Mouse (Mus musculus): Measurements from ENCODE around the gene Maml3. TPM values are rescaled to one million over a fixed set of nuclear protein-coding genes. Genes with fewer than 3 reads are reported as not detected.

Maml3 gene
- polyA plus RNA-seq, 1 experiment from 2014 or later = 4.1 TPM

DNA sequence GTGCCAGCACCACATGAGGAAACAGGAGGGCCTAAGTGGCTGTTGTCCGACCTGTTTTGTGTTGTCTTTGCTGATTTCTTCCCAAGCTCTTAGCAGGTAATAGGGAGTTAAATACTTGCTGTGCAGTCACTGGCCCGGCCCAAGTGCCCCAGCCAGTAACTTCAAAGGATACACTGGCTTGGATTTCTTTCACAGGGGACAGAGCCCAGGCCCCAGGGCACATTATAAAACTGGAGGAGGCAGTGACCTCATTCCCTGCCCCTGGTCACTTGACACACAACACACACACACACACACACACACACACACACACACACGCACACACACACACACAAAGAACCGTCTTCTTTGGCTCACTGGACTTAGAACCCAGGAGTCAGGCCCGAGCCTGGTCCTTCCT is 67.6 kb downstream of the Maml3 start:
- no peak overlapping the region for H3K9ac ChIP-seq
- H3K27me3 ChIP-seq (replicated peaks) = no peaks in the 10 kb centered on the region
- H3K36me3 ChIP-seq = no peaks in the 10 kb centered on the region
- 57% methylated on average over 5 of the region's 5 CpGs for WGBS
- H3K4me1 ChIP-seq (replicated peaks) = peaks cover 21% of the 10 kb centered on the region
- no peak overlapping the region for H3K4me2 ChIP-seq (replicated peaks)
- no peak for ATAC-seq
- no peak overlapping the region for H3K4me3 ChIP-seq (replicated peaks)
- H3K27ac ChIP-seq = no peak overlapping the region
- H3K9me3 ChIP-seq = no peaks in the 10 kb centered on the region

DNA sequence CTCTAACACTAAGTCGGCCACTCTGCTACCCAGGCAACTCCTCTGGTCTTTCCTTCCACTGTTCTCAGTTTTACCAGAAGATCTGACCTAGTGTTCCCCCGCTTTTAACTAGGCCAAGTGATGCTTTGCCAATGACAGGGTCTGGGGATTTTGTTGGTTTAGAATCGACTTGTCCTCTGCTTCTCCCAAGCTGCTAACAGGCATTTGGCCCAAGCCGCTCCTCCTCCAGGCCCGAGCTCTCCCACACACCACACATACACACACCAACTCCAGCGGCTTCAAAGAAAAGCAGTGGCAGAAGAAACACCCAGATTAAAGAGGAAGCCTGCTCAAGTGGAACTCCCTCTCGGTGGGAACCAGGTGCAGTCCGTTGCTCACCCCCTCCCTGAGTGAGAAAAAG is 69.5 kb downstream of the Maml3 start:
- no peak overlapping the region for H3K4me3 ChIP-seq (replicated peaks)
- WGBS = 38% methylated on average over 8 of the region's 8 CpGs
- no peak overlapping the region for H3K9ac ChIP-seq
- H3K27me3 ChIP-seq (replicated peaks) = no peaks in the 10 kb centered on the region
- no peak for ATAC-seq
- no peak overlapping the region for H3K4me2 ChIP-seq (replicated peaks)
- H3K4me1 ChIP-seq (replicated peaks) = peaks cover 25% of the 10 kb centered on the region
- peak overlapping the region; percentile 87 for H3K27ac ChIP-seq
- H3K36me3 ChIP-seq = no peaks in the 10 kb centered on the region
- no peaks in the 10 kb centered on the region for H3K9me3 ChIP-seq

DNA sequence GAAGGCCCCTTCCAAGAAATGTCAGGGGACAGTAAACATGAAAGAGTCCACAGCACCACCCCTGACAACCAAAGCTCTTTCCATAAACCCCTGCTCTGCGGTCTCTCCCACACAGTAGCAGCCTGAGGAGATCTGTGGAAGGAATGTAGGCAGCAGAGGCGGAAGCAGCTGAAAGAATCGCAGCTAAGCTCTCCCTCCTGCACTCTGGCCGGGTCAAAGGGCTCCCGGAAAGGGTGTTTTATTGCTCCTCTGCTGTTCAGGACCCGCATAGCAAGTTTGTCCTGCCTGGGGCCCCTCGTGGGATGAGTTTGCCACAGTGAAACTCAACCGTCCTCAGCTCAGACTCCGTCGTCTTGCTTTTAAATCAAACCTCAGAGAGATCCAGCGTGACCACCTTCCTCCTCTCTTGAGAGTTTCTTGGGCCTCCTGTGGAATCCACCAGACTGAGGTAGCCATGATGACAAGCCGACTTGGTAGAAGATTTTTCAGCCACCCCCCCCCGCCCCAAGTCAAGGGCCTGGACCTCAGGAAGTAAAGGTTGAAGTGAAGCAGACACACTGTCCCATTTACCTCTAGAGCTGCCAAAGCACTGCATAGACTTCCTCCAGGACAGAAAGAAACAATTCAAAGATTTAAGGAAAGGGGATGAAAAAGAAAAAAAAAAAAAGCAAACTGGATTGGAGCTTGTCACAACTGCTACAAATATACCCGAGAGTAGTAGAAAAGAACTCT is 70.9 kb downstream of the Maml3 start:
- Histone ChIP-seq H3K36me3 (no peaks in the 10 kb centered on the region), H3K9ac (no peak overlapping the region; the same call in 1 of the 2 replicates), H3K27me3 (replicated peaks) (no peaks in the 10 kb centered on the region), H3K27ac (peak overlapping the region; percentile 87), H3K4me3 (replicated peaks) (no peak overlapping the region), H3K9me3 (no peaks in the 10 kb centered on the region), H3K4me2 (replicated peaks) (peak overlapping the region; percentile 42), H3K4me1 (replicated peaks) (peaks cover 30% of the 10 kb centered on the region)
- WGBS = 17% methylated on average over 14 of the region's 14 CpGs
- peak; percentile 92 for ATAC-seq

DNA sequence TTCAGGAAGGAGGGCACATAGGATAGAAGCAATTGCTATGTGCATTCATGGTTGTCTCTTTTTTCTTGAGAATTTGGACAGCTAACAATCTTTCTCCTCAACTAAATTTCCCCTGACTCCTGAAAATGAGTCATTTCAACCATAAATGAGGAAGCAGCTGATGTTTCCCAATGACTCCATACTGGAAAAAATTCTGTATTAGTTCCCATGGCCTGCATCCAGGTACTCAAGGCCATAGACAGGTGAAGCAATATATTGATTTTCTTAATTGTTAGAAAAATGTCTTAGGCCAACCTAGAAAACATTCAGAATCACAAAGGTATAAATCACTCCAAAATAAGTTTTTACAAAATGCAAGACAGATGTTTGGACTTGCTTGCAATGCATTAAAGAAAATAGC is 73.5 kb downstream of the Maml3 start:
- H3K9ac ChIP-seq = no peak overlapping the region
- no peaks in the 10 kb centered on the region for H3K36me3 ChIP-seq
- no peaks in the 10 kb centered on the region for H3K9me3 ChIP-seq
- H3K4me3 ChIP-seq (replicated peaks) = no peak overlapping the region
- H3K4me1 ChIP-seq (replicated peaks) = peaks cover 38% of the 10 kb centered on the region
- no peaks in the 10 kb centered on the region for H3K27me3 ChIP-seq (replicated peaks)
- H3K4me2 ChIP-seq (replicated peaks) = no peak overlapping the region
- ATAC-seq = no peak
- no peak overlapping the region for H3K27ac ChIP-seq

DNA sequence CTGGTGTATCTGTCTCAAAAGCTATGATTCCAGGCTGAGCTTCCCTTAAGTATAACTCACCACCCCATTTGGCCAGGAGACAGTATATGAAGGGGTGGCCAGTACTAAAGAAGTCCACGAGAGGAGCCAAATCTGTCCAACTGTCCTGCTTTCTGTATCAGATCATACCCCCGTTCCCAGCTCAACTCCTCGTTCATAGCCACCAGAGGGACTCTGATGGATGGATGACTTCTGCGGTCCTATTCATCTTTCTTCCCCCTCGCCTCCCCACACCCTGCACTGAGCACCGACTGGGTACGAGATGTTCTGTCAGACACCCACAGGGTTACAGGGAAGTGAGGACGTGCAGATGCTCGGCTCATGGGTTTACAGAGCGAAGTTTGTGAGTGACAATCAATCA is 74.8 kb downstream of the Maml3 start:
- Histone ChIP-seq H3K36me3 (no peaks in the 10 kb centered on the region), H3K4me2 (replicated peaks) (peak overlapping the region; percentile 50), H3K4me3 (replicated peaks) (peak overlapping the region; percentile 15; the same call in 1 of the 2 replicates), H3K9ac (no peak overlapping the region), H3K9me3 (no peaks in the 10 kb centered on the region), H3K27ac (peak overlapping the region; percentile 14), H3K27me3 (replicated peaks) (no peaks in the 10 kb centered on the region), H3K4me1 (replicated peaks) (peaks cover 30% of the 10 kb centered on the region)
- 40% methylated on average over 10 of the region's 10 CpGs for WGBS
- ATAC-seq = no peak

DNA sequence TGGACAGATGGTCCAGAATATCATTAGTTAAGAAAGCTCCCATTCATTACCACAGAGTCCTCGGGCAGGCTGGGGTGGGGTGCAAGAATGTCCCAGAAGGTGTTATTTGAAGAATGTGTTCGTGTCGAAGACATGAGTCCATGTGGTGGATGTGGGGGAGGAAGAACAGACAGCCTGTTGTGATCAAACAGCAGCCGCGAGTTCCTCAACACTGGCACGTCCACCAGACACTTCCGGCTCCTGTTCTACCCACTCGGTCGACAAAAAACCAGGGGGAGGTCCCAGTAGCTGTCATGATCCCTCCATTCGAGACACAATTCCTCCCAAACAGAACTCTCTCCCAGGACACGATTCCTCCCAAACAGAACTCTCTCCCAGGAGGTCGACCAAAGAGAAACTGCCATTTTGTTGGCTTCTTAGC is 75.2 kb downstream of the Maml3 start:
- H3K9me3 ChIP-seq = no peaks in the 10 kb centered on the region
- H3K9ac ChIP-seq = no peak overlapping the region
- H3K4me2 ChIP-seq (replicated peaks) = peak overlapping the region; percentile 50
- ATAC-seq = 0 out of 2 replicates have a peak, but pooled peaks have one; percentile 15
- no peaks in the 10 kb centered on the region for H3K27me3 ChIP-seq (replicated peaks)
- peak overlapping the region; percentile 14 for H3K27ac ChIP-seq
- no peaks in the 10 kb centered on the region for H3K36me3 ChIP-seq
- 11% methylated on average over 12 of the region's 12 CpGs for WGBS
- H3K4me1 ChIP-seq (replicated peaks) = peaks cover 29% of the 10 kb centered on the region
- peak overlapping the region; percentile 15 for H3K4me3 ChIP-seq (replicated peaks)

DNA sequence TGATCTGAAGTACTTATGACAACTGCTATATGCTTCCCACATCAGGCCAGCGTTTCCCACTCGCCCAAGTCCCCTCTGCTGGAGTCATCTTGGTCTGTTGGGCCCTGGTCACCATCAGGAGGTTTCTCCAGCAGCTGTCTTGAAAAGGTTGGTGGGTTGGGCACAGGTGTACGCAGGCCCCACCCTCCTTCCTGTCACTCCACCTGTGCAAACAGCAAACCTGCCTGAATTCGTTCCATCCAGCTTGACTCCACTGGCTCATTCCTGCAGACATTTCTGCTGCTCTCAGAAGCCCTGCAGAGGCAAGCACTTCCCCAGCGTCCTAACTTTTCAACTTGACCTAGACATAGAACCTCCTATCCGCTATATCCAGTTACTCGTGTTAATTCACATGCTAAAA is 76.9 kb downstream of the Maml3 start:
- Histone ChIP-seq H3K4me1 (replicated peaks) (peaks cover 20% of the 10 kb centered on the region; the same call in 1 of the 2 replicates), H3K27me3 (replicated peaks) (no peaks in the 10 kb centered on the region), H3K4me3 (replicated peaks) (no peak overlapping the region), H3K27ac (peak overlapping the region; percentile 72), H3K9me3 (no peaks in the 10 kb centered on the region), H3K9ac (no peak overlapping the region), H3K36me3 (no peaks in the 10 kb centered on the region), H3K4me2 (replicated peaks) (no peak overlapping the region)
- ATAC-seq = peak; percentile 77
- WGBS = 53% methylated on average over 7 of the region's 7 CpGs

DNA sequence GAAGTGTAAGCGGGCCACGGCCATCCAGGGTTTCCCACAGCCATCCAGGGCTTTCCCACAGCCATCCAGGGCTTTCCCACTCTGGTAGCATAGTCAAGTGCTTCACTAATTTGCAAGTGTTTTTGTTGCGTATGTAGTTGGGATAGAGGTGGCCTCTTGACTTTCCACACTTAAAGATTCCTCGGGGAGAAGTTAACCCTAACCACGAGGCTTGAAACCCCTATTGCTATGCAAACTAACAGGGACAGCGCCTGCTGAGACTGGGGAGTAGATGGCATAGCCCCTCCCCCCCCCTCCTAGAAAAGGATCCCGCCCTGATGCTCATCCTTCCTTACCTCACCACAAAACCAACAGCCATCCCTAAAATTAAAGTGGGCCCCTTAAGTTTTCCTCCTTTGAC is 82.4 kb downstream of the Maml3 start:
- 0 out of 2 replicates have a peak, but pooled peaks cover 2% of the 10 kb centered on the region for H3K4me1 ChIP-seq (replicated peaks)
- 67% methylated on average over 7 of the region's 7 CpGs for WGBS
- no peak overlapping the region for H3K4me2 ChIP-seq (replicated peaks)

DNA sequence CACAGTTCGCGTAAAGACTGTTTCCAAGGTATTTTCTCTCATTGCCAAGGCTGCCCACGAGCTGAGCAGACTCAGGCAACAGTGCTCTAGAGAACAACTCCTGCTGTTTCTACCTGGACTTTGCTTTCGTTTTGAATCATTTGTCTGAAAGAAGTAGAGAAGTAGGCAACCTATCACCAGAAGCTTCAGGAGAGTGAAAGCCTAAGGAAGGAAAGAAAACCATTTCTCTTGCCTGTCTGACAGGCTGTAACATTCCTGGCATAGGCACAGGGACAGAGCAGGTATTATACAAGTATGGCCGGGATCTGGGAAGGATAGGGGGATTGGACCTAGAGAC is 86.8 kb downstream of the Maml3 start:
- Histone ChIP-seq H3K4me3 (replicated peaks) (no peak overlapping the region), H3K9ac (no peak overlapping the region), H3K4me1 (replicated peaks) (0 out of 2 replicates have a peak, but pooled peaks cover 5% of the 10 kb centered on the region), H3K9me3 (no peaks in the 10 kb centered on the region), H3K4me2 (replicated peaks) (no peak overlapping the region), H3K27me3 (replicated peaks) (no peaks in the 10 kb centered on the region), H3K36me3 (no peaks in the 10 kb centered on the region), H3K27ac (no peak overlapping the region)
- ATAC-seq = no peak
- 83% methylated on average over 5 of the region's 5 CpGs for WGBS

More for the DNA sequence above, 82.4 kb downstream of the Maml3 start:
- no peaks in the 10 kb centered on the region for H3K36me3 ChIP-seq
- H3K9ac ChIP-seq = no peak overlapping the region
- H3K9me3 ChIP-seq = no peaks in the 10 kb centered on the region
- H3K4me3 ChIP-seq (replicated peaks) = no peak overlapping the region
- no peak for ATAC-seq
- H3K27me3 ChIP-seq (replicated peaks) = no peaks in the 10 kb centered on the region
- H3K27ac ChIP-seq = no peak overlapping the region

DNA sequence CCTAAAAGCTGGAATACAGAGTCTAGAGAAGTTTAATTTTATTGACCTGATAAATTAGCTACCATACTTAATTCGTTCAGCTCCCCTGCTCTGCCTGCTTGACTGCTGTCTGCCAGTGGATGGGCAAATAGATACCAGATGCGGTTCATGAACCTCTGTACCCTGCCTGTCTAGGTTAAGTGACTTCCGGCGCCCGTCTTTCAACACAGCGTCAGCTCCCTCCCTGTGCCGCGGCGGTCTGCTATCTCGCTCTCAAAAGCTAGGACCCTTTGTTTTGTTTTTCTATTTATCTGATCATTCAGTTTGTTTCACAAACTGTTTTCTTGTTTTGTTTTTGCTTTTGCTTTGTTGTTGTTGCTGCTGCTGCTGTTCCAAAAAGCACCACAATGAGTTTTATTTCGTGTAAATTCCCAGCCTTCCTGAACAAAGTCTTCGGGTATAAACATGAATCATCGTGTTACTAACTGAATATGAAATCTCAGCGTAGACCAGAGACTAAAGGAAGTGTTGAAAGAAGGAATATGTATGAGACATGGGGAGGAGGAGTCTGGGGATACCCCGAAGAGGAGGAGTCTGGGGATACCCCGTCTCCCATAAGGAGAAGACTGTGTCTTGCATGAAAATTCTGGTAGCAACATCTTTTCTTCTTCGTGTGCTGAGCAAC is 87.3 kb downstream of the Maml3 start:
- WGBS = 69% methylated on average over 17 of the region's 17 CpGs
- Histone ChIP-seq H3K4me2 (replicated peaks) (no peak overlapping the region), H3K4me1 (replicated peaks) (0 out of 2 replicates have a peak, but pooled peaks cover 5% of the 10 kb centered on the region), H3K27me3 (replicated peaks) (no peaks in the 10 kb centered on the region), H3K9me3 (no peaks in the 10 kb centered on the region), H3K27ac (no peak overlapping the region), H3K36me3 (no peaks in the 10 kb centered on the region), H3K4me3 (replicated peaks) (no peak overlapping the region), H3K9ac (no peak overlapping the region)
- ATAC-seq = no peak

DNA sequence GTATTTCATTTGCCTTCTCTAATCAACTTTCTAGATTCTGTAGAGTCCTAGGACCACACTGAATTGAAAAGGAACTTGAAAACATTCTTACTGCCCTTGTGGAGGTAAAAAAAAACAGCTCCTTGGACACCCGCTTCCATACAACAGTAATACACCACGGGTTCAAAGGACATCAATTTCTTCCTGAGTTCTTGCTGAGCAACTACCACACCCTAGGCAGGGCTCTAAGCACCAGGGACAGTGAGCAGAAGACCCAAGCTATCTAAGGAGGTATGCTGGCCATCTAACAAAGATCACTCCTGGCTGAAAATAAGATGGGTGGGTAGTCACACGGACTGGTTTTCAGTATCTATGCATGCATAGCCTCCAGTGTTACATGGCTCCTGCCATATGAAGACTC is 88.7 kb downstream of the Maml3 start:
- H3K4me2 ChIP-seq (replicated peaks) = no peak overlapping the region
- no peak overlapping the region for H3K9ac ChIP-seq
- no peaks in the 10 kb centered on the region for H3K36me3 ChIP-seq
- 68% methylated on average over 3 of the region's 3 CpGs for WGBS
- H3K27ac ChIP-seq = no peak overlapping the region
- peak; percentile 81 for ATAC-seq
- H3K9me3 ChIP-seq = no peaks in the 10 kb centered on the region
- H3K4me1 ChIP-seq (replicated peaks) = 0 out of 2 replicates have a peak, but pooled peaks cover 8% of the 10 kb centered on the region
- H3K4me3 ChIP-seq (replicated peaks) = no peak overlapping the region
- no peaks in the 10 kb centered on the region for H3K27me3 ChIP-seq (replicated peaks)

DNA sequence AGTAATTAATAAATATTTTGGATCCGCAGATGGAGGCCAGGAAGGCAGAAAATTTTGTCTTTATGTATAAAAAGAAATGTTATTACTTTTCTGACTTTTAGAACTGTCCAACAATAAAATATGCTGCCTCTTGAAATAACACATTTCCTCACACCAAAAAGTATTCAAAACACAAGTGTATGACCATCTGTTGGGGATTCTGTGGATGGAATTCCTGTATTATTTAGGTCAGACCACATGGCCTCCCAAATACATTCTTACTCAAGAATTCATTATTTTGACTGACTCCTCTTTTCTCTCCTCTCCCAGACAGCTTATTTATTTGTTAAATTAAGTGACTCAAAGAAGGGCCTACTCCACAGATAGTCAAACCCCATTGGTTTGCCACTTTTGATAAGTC is 89.3 kb downstream of the Maml3 start:
- no peak for ATAC-seq
- H3K4me1 ChIP-seq (replicated peaks) = 0 out of 2 replicates have a peak, but pooled peaks cover 8% of the 10 kb centered on the region
- 66% methylated on average over 1 of the region's 1 CpGs for WGBS

More for the DNA sequence above, 89.3 kb downstream of the Maml3 start:
- Histone ChIP-seq H3K4me2 (replicated peaks) (no peak overlapping the region), H3K27ac (no peak overlapping the region), H3K9me3 (no peaks in the 10 kb centered on the region), H3K27me3 (replicated peaks) (no peaks in the 10 kb centered on the region), H3K36me3 (no peaks in the 10 kb centered on the region), H3K4me3 (replicated peaks) (no peak overlapping the region), H3K9ac (no peak overlapping the region)
